Mouse (Mus musculus): Measurements from ENCODE around the gene Cdc42se2.

DNA sequence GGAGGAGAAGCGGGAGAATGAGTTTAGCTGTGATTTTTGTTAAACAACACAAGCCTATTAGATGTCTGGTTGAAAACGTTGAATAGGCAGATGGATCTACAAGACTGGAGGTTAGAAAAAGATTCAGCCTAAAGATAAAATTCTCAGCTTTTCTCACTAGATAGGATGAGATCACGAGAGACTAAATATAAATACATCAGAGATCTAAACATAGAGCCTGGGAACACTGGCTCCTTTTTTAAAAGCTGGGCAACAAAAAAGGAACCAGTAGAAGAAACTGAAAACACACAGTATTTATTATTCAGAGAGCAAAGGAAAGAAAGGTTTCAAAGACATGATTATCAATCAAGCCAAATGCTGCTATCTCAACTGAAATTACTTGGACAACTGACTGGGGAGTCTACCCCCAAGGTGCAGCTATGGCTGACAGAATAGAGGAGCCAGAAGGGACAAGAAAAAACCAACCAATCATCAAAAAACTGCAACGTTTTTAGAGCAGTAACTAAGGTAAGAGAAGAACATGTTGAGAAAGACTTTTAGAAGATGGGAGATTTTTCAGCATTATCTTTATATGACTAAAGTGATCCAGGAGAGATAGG, 10.6 kb downstream of the Cdc42se2 start:
- TF ChIP-seq CTCF (IDR thresholded peaks at IDR 0.05; ENCODE audit: borderline replicate concordance, extremely low read depth, insufficient read depth, insufficient read length) (no peak), POLR2A (IDR thresholded peaks at IDR 0.05; ENCODE audit: borderline replicate concordance, extremely low read depth, insufficient read depth, insufficient read length, poor library complexity, severe bottlenecking) (no peak)

All from brain, embryonic 14.5 days (tissue).